Mouse (Mus musculus): Measurements from ENCODE around the gene Egfl6. TPM values are rescaled to one million over a fixed set of nuclear protein-coding genes. Genes with fewer than 3 reads are reported as not detected.

Egfl6 gene
- polyA plus RNA-seq, 1 experiment, result 27.4 TPM

DNA sequence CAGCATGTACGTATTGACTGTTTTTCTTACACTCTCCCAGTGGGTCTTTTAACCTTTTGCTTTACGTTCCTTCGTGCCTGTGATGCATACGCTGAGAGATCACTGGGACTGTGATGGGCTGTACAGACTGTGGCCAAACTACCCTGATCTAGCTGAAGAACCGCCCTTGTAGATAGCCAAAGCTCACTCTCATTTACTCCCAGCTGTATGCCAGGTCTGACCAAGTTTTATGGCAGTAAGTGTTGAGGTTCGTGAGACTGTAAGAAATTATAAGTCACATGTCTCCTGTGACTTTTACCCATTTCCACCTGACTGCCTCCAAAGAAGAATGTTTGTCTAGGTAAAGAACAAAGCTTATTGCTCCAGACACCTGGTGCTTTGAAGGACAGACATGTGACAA lies 19.5 kb downstream of the Egfl6 start:
- DNase-seq, result no peak
- 84% methylated on average over 6 of the region's 6 CpGs for WGBS

DNA sequence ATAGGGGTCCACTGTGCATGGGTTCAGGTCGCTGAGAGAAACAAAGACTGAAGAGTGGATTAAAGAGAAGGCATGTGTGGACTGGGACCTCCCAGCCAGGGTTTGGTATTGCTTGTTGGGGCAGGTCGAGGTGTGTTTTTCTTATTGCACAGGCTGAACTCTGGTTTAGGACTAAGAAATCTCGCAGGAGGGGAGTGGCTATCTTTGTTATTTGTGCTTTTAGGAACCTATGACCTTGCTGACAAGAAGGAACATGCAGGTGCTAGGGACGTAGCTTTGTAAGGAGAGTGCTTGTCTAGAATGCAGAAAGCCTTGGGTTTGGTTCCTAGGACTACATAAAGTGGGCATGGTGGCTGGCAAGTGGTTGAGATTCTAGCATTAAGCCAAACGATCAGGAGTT lies 20.1 kb downstream of the Egfl6 start:
- Histone ChIP-seq H3K4me3 (replicated peaks; ENCODE audit: extremely low read depth, low read depth, low read length) (no peak overlapping the region), H3K4me1 (ENCODE audit: control insufficient read depth, insufficient read depth, low read length) (no peaks in the 10 kb centered on the region)
- DNase-seq, result no peak
- no peak for TF ChIP-seq CTCF (IDR thresholded peaks at IDR 0.05; ENCODE audit: insufficient read depth, low read length)
- TF ChIP-seq POLR2A (IDR thresholded peaks at IDR 0.05; ENCODE audit: borderline replicate concordance, extremely low read depth, low read depth, low read length), result no peak
- WGBS, result 55% methylated on average over 5 of the region's 5 CpGs

More for the DNA sequence above, 19.5 kb downstream of the Egfl6 start:
- Histone ChIP-seq H3K4me1 (ENCODE audit: control insufficient read depth, insufficient read depth, low read length) (no peaks in the 10 kb centered on the region), H3K4me3 (replicated peaks; ENCODE audit: extremely low read depth, low read depth, low read length) (no peak overlapping the region)
- TF ChIP-seq CTCF (IDR thresholded peaks at IDR 0.05; ENCODE audit: insufficient read depth, low read length) (no peak), POLR2A (IDR thresholded peaks at IDR 0.05; ENCODE audit: borderline replicate concordance, extremely low read depth, low read depth, low read length) (no peak)

DNA sequence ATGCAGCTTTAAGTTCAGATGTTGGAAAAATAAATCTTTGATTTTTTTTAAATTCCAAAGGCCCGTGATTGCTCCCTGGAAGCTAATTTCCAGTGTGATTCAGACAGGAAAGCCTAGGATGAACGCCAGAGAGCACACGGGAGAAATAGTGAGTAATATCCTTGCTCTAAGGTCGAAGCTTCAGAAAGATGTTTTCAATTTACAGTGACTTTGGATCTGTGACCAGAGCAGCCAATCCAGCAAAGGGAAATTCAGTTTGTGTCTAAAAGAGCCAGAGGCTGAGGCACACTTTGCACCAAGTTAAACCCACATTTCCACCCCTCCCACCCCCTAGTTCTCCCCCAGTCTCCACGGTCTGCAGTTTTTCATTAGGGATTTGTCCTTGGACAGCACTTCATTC lies 20.6 kb downstream of the Egfl6 start:
- Histone ChIP-seq H3K4me3 (replicated peaks; ENCODE audit: extremely low read depth, low read depth, low read length) (no peak overlapping the region), H3K4me1 (ENCODE audit: control insufficient read depth, insufficient read depth, low read length) (no peaks in the 10 kb centered on the region)
- DNase-seq, result no peak
- no peak for TF ChIP-seq CTCF (IDR thresholded peaks at IDR 0.05; ENCODE audit: insufficient read depth, low read length)
- TF ChIP-seq POLR2A (IDR thresholded peaks at IDR 0.05; ENCODE audit: borderline replicate concordance, extremely low read depth, low read depth, low read length), result no peak
- 60% methylated on average over 5 of the region's 5 CpGs for WGBS

DNA sequence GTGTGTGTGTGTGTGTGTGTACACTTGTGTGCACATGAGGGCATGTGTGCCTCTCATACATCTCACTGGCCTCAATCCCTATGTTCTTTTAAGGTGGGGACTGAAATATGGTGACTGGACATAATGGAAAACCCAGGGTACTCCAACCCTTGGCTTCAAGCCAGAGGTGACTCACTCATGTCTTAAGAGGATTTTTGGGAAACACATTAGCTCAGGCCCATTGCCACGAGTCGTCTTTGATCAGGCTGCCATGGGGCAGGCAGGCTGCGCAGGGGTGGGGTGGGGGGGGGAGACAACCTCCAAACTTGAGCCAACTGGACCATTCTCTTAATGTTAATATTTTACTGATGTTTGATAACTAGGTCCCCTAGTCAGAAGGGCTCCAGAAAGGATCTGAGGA lies 26.2 kb downstream of the Egfl6 start:
- DNase-seq, result no peak
- no peak for TF ChIP-seq CTCF (IDR thresholded peaks at IDR 0.05; ENCODE audit: insufficient read depth, low read length)
- TF ChIP-seq POLR2A (IDR thresholded peaks at IDR 0.05; ENCODE audit: borderline replicate concordance, extremely low read depth, low read depth, low read length), result no peak
- no peak overlapping the region for H3K4me3 ChIP-seq (replicated peaks; ENCODE audit: extremely low read depth, low read depth, low read length)
- no peaks in the 10 kb centered on the region for H3K4me1 ChIP-seq (ENCODE audit: control insufficient read depth, insufficient read depth, low read length)
- WGBS, result 53% methylated on average over 3 of the region's 3 CpGs

DNA sequence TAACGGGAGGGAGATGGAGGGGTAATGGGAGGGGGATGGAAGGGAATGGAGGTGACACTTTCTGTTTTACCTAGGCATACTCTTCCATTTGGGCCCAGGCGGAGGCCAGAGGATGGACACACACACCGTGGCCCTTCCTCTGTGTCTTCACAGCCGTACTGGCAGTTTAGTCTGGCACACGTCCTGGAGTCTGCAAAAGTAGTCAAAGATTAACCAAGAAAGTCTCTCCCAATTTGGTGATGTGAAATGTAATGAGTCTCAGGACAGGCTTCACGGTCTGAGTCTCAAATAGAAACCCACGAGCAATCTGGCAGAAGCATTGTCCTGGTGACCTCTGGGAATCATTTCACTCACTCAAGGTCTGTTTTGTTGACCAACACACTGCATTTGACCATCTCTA lies 33.2 kb downstream of the Egfl6 start:
- 77% methylated on average over 7 of the region's 7 CpGs for WGBS
- Histone ChIP-seq H3K4me3 (replicated peaks; ENCODE audit: extremely low read depth, low read depth, low read length) (no peak overlapping the region), H3K4me1 (ENCODE audit: control insufficient read depth, insufficient read depth, low read length) (no peaks in the 10 kb centered on the region)
- no peak for DNase-seq
- TF ChIP-seq CTCF (IDR thresholded peaks at IDR 0.05; ENCODE audit: insufficient read depth, low read length) (no peak), POLR2A (IDR thresholded peaks at IDR 0.05; ENCODE audit: borderline replicate concordance, extremely low read depth, low read depth, low read length) (no peak)

DNA sequence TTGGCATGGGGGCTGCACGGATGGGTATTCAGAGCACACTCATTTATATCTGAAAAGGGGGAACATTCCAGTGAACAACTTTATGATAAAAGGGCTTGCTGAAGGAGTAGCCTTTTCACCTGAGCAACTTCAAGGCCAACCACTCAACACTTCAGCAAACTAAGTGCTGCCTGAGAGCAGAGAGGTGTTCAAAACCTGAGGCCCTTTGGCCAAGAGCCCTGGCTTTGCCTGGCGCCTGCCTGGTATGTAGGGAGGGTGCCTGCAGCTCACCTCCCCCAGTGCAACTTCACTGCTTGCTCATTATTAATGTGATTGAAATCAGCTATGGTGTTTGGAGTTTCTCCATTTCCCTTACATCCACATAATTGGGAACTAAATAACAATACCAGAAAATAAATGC lies 39.0 kb downstream of the Egfl6 start:
- Histone ChIP-seq H3K4me1 (ENCODE audit: control insufficient read depth, insufficient read depth, low read length) (no peaks in the 10 kb centered on the region), H3K4me3 (replicated peaks; ENCODE audit: extremely low read depth, low read depth, low read length) (no peak overlapping the region)
- no peak for TF ChIP-seq CTCF (IDR thresholded peaks at IDR 0.05; ENCODE audit: insufficient read depth, low read length)
- TF ChIP-seq POLR2A (IDR thresholded peaks at IDR 0.05; ENCODE audit: borderline replicate concordance, extremely low read depth, low read depth, low read length), result no peak
- 71% methylated on average over 2 of the region's 2 CpGs for WGBS
- DNase-seq, result peak; percentile 24

DNA sequence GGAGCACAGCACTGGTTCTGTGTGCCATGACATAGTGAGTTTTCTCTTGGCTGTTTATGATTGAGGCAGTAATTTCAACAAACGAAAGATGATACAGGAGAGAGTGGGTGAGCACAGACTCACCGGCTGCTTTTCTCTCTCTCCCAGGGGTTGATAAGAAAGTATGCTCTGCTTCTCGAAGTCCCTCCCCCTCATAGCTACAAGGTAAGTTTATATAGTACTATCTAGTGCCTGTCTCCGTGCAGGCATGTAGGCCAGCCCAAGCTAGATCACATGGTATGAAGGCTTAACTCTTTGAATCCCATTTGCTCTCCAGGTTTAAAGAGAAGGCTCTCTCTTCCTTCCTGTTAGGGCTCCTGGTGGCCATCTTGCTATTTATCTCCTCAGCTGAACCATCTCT lies 50.4 kb downstream of the Egfl6 start:
- no peak for DNase-seq
- WGBS, result 44% methylated on average over 4 of the region's 4 CpGs
- Histone ChIP-seq H3K4me3 (replicated peaks; ENCODE audit: extremely low read depth, low read depth, low read length) (no peak overlapping the region), H3K4me1 (ENCODE audit: control insufficient read depth, insufficient read depth, low read length) (no peaks in the 10 kb centered on the region; the same call in 1 of the 2 replicates)
- TF ChIP-seq CTCF (IDR thresholded peaks at IDR 0.05; ENCODE audit: insufficient read depth, low read length) (no peak), POLR2A (IDR thresholded peaks at IDR 0.05; ENCODE audit: borderline replicate concordance, extremely low read depth, low read depth, low read length) (no peak)

DNA sequence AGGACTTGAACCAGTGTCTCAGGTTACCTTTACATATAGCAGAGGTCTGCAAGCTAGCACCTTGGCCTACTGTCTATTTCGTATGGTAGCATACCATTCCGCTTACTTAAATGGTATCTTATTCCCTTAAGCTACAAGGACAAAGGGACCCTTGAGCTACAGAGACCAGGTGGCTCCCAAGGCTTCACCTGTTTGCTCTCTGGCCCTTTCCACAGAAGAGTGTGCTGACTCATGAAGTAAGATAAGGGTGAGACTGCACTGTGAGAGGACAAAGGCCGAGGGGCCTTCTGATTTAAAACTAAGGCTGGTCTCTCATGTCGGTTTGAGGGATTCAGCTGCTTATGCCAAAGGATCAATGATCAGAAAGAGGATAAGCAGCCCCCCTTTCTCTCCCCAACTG lies 52.1 kb downstream of the Egfl6 start:
- 78% methylated on average over 4 of the region's 4 CpGs for WGBS
- Histone ChIP-seq H3K4me1 (ENCODE audit: control insufficient read depth, insufficient read depth, low read length) (no peaks in the 10 kb centered on the region), H3K4me3 (replicated peaks; ENCODE audit: extremely low read depth, low read depth, low read length) (no peak overlapping the region)
- DNase-seq, result no peak
- TF ChIP-seq POLR2A (IDR thresholded peaks at IDR 0.05; ENCODE audit: borderline replicate concordance, extremely low read depth, low read depth, low read length) (no peak), CTCF (IDR thresholded peaks at IDR 0.05; ENCODE audit: insufficient read depth, low read length) (no peak)

DNA sequence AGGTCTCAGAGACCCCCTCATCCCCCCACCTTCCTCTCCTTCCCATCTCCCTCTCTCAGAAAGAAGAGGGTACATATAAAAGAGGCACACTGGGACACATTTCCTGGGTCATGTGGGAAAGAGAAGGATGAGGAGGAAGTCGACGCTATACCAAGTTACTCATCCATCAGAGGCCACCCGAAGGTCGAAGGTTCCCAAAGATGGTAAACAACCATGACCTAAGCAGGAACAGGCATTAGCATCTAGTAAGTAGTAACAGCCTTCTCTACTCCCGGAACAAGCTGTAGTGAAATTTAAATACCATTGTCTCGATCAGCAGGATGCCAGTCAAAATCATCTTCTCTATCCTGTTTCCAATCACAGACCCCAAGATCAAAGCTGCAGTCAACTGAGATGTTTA lies 53.8 kb downstream of the Egfl6 start:
- TF ChIP-seq CTCF (IDR thresholded peaks at IDR 0.05; ENCODE audit: insufficient read depth, low read length) (no peak), POLR2A (IDR thresholded peaks at IDR 0.05; ENCODE audit: borderline replicate concordance, extremely low read depth, low read depth, low read length) (no peak)
- no peak for DNase-seq
- 43% methylated on average over 6 of the region's 6 CpGs for WGBS
- no peak overlapping the region for H3K4me3 ChIP-seq (replicated peaks; ENCODE audit: extremely low read depth, low read depth, low read length)
- H3K4me1 ChIP-seq (ENCODE audit: control insufficient read depth, insufficient read depth, low read length), result no peaks in the 10 kb centered on the region

DNA sequence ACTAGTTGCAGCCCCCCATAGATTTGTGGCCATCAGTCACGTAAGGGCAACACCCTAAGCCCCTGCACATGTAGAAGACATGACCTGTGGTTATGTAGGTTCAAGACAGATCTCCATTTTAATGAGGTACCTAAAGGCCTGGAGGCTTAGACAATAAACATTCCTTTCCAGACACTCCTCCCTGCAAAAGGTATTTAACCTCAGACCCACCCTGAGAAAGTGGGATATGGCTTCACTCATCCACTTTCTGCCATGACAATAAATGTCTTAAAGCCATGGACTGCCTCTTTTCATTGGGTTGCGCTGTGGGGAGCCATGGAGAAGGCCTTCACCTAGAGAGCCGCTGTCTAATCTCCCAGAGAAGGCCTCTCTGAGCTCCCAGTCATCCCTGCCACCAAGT lies 57.4 kb downstream of the Egfl6 start:
- DNase-seq, result no peak
- WGBS, result 84% methylated on average over 3 of the region's 3 CpGs
- H3K4me1 ChIP-seq (ENCODE audit: control insufficient read depth, insufficient read depth, low read length), result no peaks in the 10 kb centered on the region
- TF ChIP-seq POLR2A (IDR thresholded peaks at IDR 0.05; ENCODE audit: borderline replicate concordance, extremely low read depth, low read depth, low read length) (no peak), CTCF (IDR thresholded peaks at IDR 0.05; ENCODE audit: insufficient read depth, low read length) (no peak)
- H3K4me3 ChIP-seq (replicated peaks; ENCODE audit: extremely low read depth, low read depth, low read length), result no peak overlapping the region
